Mouse (Mus musculus) heart, adult 2 months (tissue): ENCODE data around the gene Kcnj8. TPM values are rescaled to one million over a fixed set of nuclear protein-coding genes. Genes with fewer than 3 reads are reported as not detected.
"Not testable (repeated sequence)": the region's sequence is repeated elsewhere in the genome, so short reads cannot be mapped to it uniquely, and the experiment has no call there.

Experiments used
- DNase-seq, 2 experiments: peaks; one replicate each; pipeline ENCODE4 v3.0.0; 2021
- H3K27ac ChIP-seq: fragments of 200-600 bp; 2 replicates; pipeline ENCODE4 v1.8.1; 2022
- H3K27me3 ChIP-seq: fragments of 200-500 bp; 2 replicates; pipeline ENCODE4 v1.6.1; 2012; ENCODE audit warnings: mild to moderate bottlenecking, low read length, inconsistent platforms, mixed read lengths; ENCODE audit not compliant: control insufficient read depth, insufficient read depth
- H3K36me3 ChIP-seq: fragments of 200-500 bp; 2 replicates; pipeline ENCODE4 v1.6.1; 2012; ENCODE audit warnings: low read length, inconsistent platforms; ENCODE audit not compliant: control insufficient read depth, insufficient read depth
- H3K4me1 ChIP-seq: fragments of 200-500 bp; 2 replicates; pipeline ENCODE4 v1.6.1; 2011; ENCODE audit warnings: low read length; ENCODE audit not compliant: control insufficient read depth, insufficient read depth
- H3K4me3 ChIP-seq: fragments of 200-600 bp; 2 replicates; pipeline ENCODE4 v1.8.1; 2022
- H3K79me2 ChIP-seq: fragments of 200-500 bp; replicated peaks from 2 replicates; pipeline ENCODE4 v1.6.1; 2012; ENCODE audit warnings: mild to moderate bottlenecking, inconsistent platforms, low read length, moderate library complexity, mixed read lengths; ENCODE audit not compliant: control insufficient read depth, insufficient read depth
- H3K9ac ChIP-seq: fragments of 200-500 bp; 2 replicates; pipeline ENCODE4 v1.6.1; 2012; ENCODE audit warnings: low read depth, mild to moderate bottlenecking, control low read depth, inconsistent platforms, low read length, mixed read lengths
- CTCF ChIP-seq: fragments of 200-600 bp; IDR thresholded peaks from 2 replicates; pipeline ENCODE4 v1.8.1; 2022; ENCODE audit warnings: antibody characterized with exemption, mild to moderate bottlenecking, moderate library complexity
- EP300 ChIP-seq: fragments of 200-500 bp; IDR thresholded peaks from 2 replicates; pipeline ENCODE4 v1.6.1; 2011; ENCODE audit warnings: low read depth, low read length, control low read depth; ENCODE audit not compliant: insufficient read depth
- POLR2A ChIP-seq: fragments of 200-500 bp; IDR thresholded peaks from 2 replicates; pipeline ENCODE4 v1.6.1; 2011; ENCODE audit warnings: mild to moderate bottlenecking, low read depth, low read length, control low read depth; ENCODE audit not compliant: insufficient read depth
- WGBS: fragments of 180-500 bp; shearing (Covaris S2); methylation state at CpG from one replicate; pipeline ENCODE4 v1.1.7; 2018; 5-methylcytosine and 5-hydroxymethylcytosine counted together
- intact Hi-C: fragments of 180-260 bp; cut with DNase I; formaldehyde crosslinking; loops from one replicate; pipeline ENCODE4 v1.15.1; 2025
- polyA plus RNA-seq: library from polyadenylated mRNA; depleted of rRNA; stranded (reverse); fragments of >200 nt; gene quantifications from 2 replicates; pipeline ENCODE4 v1.2.3, GENCODE M21; 2012
- total RNA-seq, 2 experiments: library from RNA; stranded (reverse); gene quantifications; 2 replicates each; pipeline ENCODE4 v1.2.3; 2021

Gene Kcnj8
- total and polyA plus RNA-seq, 3 experiments: 21.5 to 32.4 (median 23.6) TPM

- intact Hi-C loops: loop anchor here (5.0 to 10.0 kb wide), 3 partner anchors 44 to 287 kb away; partner anchors contain the start of gene Kcnj8
- no peaks in the 10 kb centered on the region for H3K79me2 ChIP-seq
- 8% methylated on average over 1 of the region's 1 CpGs for WGBS
Measured at GRCm38 (mm10) chr6:142527931-142528562, 43.4 kb downstream of the Kcnj8 start.

GRCm38 (mm10) chr6:142524635-142525308 is 46.6 kb downstream of the Kcnj8 start:
- no peak overlapping the region for H3K4me3 ChIP-seq
- no peaks in the 10 kb centered on the region for H3K79me2 ChIP-seq
- TF ChIP-seq POLR2A: no peak
- TF ChIP-seq CTCF: peak; percentile 88
- TF ChIP-seq EP300: peak; percentile 67; the same call in 1 of the 2 replicates
- no peaks in the 10 kb centered on the region for H3K27me3 ChIP-seq
- H3K4me1 ChIP-seq: no peaks in the 10 kb centered on the region; the same call in none of the 2 replicates
- H3K9ac ChIP-seq: no peak overlapping the region
- peak; percentile 58 to 75 for DNase-seq
- no peak overlapping the region for H3K27ac ChIP-seq
- WGBS: 4% methylated on average over 4 of the region's 4 CpGs
- intact Hi-C loops: loop anchor here (1.0 to 10.0 kb wide), 4 partner anchors 48 to 290 kb away; partner anchors contain the start of gene Kcnj8
- H3K36me3 ChIP-seq: no peaks in the 10 kb centered on the region

More at GRCm38 (mm10) chr6:142527931-142528562, 43.4 kb downstream of the Kcnj8 start:
- H3K9ac ChIP-seq: no peak overlapping the region
- no peaks in the 10 kb centered on the region; the same call in none of the 2 replicates for H3K4me1 ChIP-seq
- no peaks in the 10 kb centered on the region for H3K27me3 ChIP-seq
- no peaks in the 10 kb centered on the region for H3K36me3 ChIP-seq
- TF ChIP-seq EP300: no peak
- no peak for TF ChIP-seq CTCF
- no peak for TF ChIP-seq POLR2A
- DNase-seq: no peak
- peak overlapping the region; percentile 40 for H3K27ac ChIP-seq
- H3K4me3 ChIP-seq: no peak overlapping the region

- H3K9ac ChIP-seq: no peak overlapping the region
- no peaks in the 10 kb centered on the region for H3K27me3 ChIP-seq
- 60% methylated on average over 12 of the region's 12 CpGs for WGBS
- intact Hi-C loops: loop anchor here (10.0 kb wide), 1 partner anchor 293 kb away; no protein-coding TSS in a partner anchor
- peak overlapping the region; percentile 75 for H3K27ac ChIP-seq
- H3K36me3 ChIP-seq: no peaks in the 10 kb centered on the region
- H3K79me2 ChIP-seq: no peaks in the 10 kb centered on the region
- H3K4me3 ChIP-seq: no peak overlapping the region
- TF ChIP-seq POLR2A (no peak), CTCF (no peak), EP300 (peak; percentile 92)
- DNase-seq: peak in 1 of 2 experiments; percentile 75
- no peaks in the 10 kb centered on the region; the same call in 1 of the 2 replicates for H3K4me1 ChIP-seq
Measured at GRCm38 (mm10) chr6:142521591-142522110, 49.8 kb downstream of the Kcnj8 start.

GRCm38 (mm10) chr6:142519110-142519509 is 52.3 kb downstream of the Kcnj8 start:
- H3K4me1 ChIP-seq: no peaks in the 10 kb centered on the region; the same call in 1 of the 2 replicates
- no peak overlapping the region for H3K9ac ChIP-seq
- TF ChIP-seq CTCF: peak; percentile 89
- TF ChIP-seq EP300: no peak
- no peak for DNase-seq
- intact Hi-C loops: loop anchor here (1.0 to 5.0 kb wide), 3 partner anchors 42 to 156 kb away; partner anchors contain the start of genes Golt1b and Recql
- no peak overlapping the region for H3K27ac ChIP-seq
- H3K4me3 ChIP-seq: no peak overlapping the region
- H3K79me2 ChIP-seq: no peaks in the 10 kb centered on the region
- no peaks in the 10 kb centered on the region for H3K27me3 ChIP-seq
- H3K36me3 ChIP-seq: no peaks in the 10 kb centered on the region
- 5% methylated on average over 6 of the region's 6 CpGs for WGBS

GRCm38 (mm10) chr6:142515379-142515778 is 56.0 kb downstream of the Kcnj8 start:
- H3K4me1 ChIP-seq, H3K9ac ChIP-seq, H3K27ac ChIP-seq, DNase-seq, H3K4me3 ChIP-seq, H3K36me3 ChIP-seq, H3K27me3 ChIP-seq, H3K79me2 ChIP-seq: not testable (repeated sequence)
- WGBS: 75% methylated on average over 9 of the region's 9 CpGs
- intact Hi-C loops: loop anchor here (5.0 kb wide), 1 partner anchor 128 kb away; the partner anchor contains the start of genes Golt1b and Recql
